Mouse (Mus musculus) large intestine, adult 2 months (tissue): ENCODE measurements around the gene Cend1. TPM values are rescaled to one million over a fixed set of nuclear protein-coding genes. Genes with fewer than 3 reads are reported as not detected.

ENCODE experiments used
- DNase-seq: peaks from one replicate; pipeline ENCODE4 v3.0.0-alpha.2; 2012; ENCODE audit warnings: low read depth, low spot score
- WGBS: fragments of 180-500 bp; shearing (Covaris S2); methylation state at CpG from one replicate; pipeline ENCODE4 v1.1.7; 2018; 5-methylcytosine and 5-hydroxymethylcytosine counted together
- polyA plus RNA-seq: library from polyadenylated mRNA; depleted of rRNA; stranded (reverse); fragments of >200 nt; gene quantifications from 2 replicates; pipeline ENCODE4 v1.2.3, GENCODE M21; 2012

The Cend1 gene
- polyA plus RNA-seq, 1 experiment: 2.9 TPM

DNA sequence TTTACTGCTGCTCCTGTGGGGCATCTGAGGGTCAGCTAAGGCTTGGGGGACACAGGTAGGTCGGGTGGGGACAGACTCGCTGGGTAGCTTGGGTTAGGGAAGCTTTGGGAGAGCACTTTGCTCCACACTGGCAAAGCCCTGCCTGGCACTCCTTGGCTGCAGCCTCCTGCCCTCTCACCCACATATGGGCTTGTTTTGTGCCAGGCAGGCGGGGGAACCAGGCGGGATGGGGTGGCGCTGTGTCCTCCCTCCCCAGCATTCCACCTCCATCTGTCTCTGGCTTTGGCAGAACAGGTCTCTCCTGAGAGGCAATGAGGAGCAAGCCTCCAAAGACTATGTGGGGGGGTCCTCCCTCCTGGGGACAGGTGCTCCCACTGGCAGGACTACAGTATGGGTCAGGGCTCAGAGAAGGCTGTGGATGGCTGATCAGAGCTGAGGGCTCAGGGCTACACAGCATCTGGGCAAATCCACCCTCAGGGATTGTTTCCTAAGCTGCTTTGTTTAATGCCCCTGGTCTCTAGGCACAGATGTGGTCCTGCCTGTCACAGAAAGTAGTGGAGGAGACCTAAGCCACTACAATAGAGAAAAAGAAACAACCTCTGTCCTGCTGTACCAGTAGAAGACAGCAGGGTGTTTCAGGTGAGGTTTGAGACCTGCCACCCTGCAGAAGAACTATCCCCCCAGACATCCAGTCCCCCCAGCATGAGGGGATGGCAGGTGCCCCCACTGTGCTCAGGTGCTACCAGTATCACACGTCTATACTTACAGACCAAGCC, 3.6 kb upstream of the Cend1 start:
- no peak for DNase-seq
- WGBS: 51% methylated on average over 6 of the region's 6 CpGs

DNA sequence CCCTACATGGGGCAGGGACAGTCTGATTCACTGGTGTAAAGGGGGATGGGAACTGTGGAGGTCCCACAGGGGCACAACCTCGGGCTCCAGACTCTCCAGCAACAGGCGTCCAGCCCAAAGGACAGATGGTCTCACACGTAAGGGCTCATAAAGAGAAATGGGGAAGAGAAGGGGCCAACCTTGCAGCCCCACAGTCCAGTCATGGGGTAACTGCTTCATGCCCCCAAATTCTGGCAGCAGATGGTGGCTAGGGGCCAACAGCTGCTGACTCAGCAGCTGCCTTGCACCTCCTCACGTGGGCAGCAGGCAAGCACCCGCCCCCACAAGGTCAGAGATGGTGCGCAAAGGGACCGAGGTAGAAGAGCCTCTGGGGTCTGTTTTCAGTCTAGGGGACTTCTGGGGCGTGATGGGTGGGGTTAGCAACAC, 2.9 kb upstream of the Cend1 start:
- 63% methylated on average over 8 of the region's 8 CpGs for WGBS
- no peak for DNase-seq

DNA sequence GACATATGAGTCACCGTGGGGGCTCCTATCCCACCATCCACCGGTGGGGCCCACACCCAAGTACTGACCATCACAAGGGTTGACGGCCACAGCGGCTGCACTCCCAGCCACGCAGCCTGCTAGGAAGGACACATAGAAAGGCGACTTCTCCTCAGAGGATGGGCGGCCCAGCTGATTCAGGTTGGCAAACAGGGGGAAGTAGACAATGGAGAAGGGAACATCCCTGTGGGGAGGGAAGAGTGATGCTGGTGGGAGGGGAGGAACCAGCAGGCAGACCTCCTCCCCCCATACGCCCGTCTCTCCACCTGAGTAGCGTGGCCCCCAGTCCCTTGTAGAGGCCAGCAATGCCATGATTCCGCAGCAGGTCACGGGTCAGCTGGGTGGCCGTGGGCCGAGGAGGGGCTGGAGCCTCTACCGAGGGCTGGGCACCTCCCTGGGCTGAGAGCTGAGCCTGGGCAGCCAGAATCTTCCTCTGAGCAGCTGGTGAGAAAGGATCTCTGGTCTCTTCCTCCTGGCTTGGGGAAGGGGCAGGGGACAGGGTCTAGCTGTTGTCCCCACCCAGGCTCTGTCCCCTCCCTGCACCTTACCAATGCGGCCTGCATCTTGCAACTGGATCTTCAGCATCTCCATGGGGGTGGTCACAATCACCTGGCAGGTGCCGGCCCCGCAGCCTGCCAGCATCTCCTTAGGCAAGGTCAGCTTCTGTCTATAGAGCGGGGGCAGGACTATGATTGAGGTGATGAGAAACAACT, 2.3 kb upstream of the Cend1 start:
- 93% methylated on average over 19 of the region's 19 CpGs for WGBS
- DNase-seq: no peak

DNA sequence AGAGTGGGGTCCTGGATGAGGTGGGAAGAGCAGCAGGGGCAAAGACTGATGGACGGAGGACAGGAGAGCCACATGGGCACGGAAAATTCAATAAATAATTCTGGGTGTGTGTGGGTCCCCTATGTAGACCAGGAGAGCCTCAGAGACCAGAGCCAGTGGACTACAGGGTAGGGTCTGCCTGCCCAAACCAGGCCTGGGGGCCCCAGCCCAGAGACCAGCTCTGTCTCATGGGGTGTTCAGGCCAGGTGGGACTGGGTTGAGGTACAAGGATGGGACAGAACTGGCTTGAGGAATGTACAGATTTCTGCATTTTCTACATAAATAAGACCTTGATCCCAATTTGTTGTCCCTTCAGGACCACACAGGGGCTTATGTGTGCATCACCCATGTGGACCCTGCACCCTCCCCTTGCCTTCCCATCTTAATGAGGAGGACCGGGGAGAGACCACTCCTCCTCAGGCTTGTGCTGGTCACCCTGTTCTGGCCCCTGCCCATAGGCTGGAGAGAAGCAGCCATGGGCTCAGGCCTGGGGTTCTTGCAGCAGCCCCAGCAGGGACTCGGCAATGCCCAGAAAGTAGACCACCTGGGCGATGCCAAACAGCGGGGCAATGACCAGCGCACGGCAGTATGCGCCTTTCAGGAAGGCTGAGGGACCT, 1.4 kb upstream of the Cend1 start:
- no peak for DNase-seq
- 96% methylated on average over 9 of the region's 9 CpGs for WGBS

DNA sequence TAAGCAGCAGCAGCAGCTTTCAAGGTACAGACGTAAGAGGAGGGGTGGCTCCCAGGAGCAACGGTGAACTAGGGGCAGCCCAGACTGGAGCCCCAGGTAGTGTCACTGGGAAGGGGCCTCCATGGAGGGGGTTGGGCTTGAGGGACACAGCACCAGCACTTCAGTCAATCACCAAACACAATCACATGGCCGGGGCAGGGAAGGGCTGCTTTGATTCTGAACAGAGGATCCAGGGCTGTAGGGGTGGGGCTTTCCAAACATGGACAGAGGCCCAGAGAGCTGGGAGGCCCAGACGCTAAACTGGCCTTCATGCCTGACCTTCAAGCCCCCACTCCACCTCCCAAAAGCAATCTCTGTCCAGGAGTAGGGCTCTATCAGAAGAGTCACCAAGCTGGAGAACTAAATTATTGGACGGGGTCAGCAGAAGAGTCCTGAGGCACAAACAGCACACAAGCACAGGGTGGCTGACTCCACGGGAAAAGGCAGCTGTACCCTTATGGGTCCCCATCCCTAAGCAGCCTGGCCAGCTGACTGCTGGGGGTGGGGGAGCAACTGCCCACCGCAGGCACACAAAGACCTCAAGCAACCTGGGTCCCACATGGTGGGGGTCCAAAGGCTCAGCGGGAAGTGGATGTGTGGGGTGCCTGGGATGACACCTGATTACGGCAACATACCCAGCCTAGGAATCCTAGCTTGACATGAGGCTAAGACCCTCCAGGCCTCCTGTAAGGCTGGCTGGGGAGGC, 721 bp upstream of the Cend1 start:
- WGBS: 66% methylated on average over 9 of the region's 9 CpGs
- no peak for DNase-seq

- WGBS: 76% methylated on average over 5 of the region's 5 CpGs
- DNase-seq: no peak
Measured at GRCm38 (mm10) chr7:141428701-141429100, 590 bp downstream of the Cend1 start.

GRCm38 (mm10) chr7:141426948-141427730, 2.2 kb downstream of the Cend1 start:
- WGBS: 76% methylated on average over 12 of the region's 12 CpGs
- DNase-seq: no peak

GRCm38 (mm10) chr7:141423811-141424210, 5.5 kb downstream of the Cend1 start:
- 67% methylated on average over 4 of the region's 4 CpGs for WGBS
- no peak for DNase-seq

DNA sequence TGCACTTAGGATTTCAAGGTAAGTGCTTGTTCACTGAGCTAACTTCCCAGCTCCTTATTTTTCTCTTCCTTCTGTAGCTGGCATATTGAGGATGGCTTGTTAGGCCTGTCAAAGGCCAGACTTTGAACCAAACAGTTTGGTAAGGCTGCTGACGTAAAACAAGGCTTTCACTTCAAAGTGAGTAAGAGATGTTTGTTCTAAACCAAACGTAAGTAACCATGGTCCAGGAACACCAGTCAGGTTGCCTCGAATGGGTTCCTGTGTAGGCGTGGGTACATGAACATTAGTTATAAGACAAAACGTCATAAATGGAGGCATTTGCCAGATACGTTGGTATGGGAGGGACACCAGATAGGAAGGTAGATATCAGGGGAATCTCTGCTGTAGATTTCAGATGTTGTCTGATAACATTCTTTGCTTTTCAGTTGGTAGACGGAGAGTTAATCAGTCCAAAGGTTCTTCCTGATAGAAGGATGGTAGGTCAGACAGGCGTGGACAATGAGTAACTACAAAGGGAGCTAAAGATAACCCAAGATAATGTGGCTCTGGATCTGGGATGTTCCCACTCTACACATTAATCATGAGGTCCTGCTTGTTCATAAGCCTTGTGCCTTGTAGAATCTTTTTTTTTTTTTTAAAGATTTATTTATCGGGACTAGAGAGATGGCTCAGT, 9.1 kb downstream of the Cend1 start:
- 36% methylated on average over 9 of the region's 9 CpGs for WGBS
- DNase-seq: no peak

- peak; percentile 92 for DNase-seq
- 21% methylated on average over 7 of the region's 7 CpGs for WGBS
Measured at GRCm38 (mm10) chr7:141418970-141419369, 10.3 kb downstream of the Cend1 start.

- WGBS: 77% methylated on average over 8 of the region's 8 CpGs
- DNase-seq: no peak
Measured at GRCm38 (mm10) chr7:141417731-141418681, 11.3 kb downstream of the Cend1 start.

GRCm38 (mm10) chr7:141416144-141416841, 13.0 kb downstream of the Cend1 start:
- DNase-seq: no peak
- WGBS: 82% methylated on average over 6 of the region's 6 CpGs

- peak; percentile 98 for DNase-seq
- WGBS: under 1% methylated on average over 53 of the region's 56 CpGs
Measured at GRCm38 (mm10) chr7:141413809-141414584, 15.3 kb downstream of the Cend1 start, which contains the start of gene Gatd1. Gene Gatd1, minus strand, starts transcription at chr7:141414136.

DNA sequence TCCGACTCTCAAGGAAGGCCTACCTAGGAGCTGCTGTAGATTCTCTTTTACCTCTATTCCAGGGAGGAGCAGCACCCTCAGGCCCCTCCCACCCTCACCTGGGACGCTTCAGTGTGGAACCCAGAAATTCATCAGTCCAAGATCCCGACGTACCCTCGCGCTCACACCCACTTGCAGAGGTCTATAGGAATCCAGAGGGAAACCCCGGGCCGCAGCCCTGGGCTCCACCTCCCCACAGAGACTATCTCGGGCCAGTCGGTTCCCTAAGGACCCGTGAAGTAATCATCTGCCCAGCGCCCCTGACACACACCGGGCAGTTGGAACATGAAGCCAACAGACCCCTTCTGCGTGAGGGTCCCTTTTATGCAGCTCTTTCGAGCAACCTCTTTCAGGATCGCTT, 16.0 kb downstream of the Cend1 start:
- WGBS: 2% methylated on average over 16 of the region's 16 CpGs
- DNase-seq: no peak

DNA sequence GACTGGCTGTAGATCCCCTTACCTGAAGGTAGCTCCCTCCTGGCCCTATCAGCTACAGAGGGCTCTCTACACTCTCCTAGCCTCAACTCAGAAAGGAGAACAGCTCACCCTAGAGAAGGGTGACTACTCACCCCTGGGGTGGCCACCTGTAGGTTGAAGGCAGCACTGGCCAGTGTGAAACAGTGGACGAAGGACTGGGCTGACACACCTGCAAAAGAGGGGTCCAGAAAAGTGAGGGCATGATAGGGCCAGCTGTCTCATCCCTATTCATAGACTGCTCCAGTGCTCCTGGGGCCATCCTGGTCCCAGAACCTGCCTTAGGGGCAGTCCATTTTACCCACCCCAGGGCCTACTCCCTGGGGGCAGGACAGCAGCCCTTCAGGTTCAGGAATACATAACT, 17.6 kb downstream of the Cend1 start:
- DNase-seq: no peak
- 95% methylated on average over 1 of the region's 1 CpGs for WGBS

DNA sequence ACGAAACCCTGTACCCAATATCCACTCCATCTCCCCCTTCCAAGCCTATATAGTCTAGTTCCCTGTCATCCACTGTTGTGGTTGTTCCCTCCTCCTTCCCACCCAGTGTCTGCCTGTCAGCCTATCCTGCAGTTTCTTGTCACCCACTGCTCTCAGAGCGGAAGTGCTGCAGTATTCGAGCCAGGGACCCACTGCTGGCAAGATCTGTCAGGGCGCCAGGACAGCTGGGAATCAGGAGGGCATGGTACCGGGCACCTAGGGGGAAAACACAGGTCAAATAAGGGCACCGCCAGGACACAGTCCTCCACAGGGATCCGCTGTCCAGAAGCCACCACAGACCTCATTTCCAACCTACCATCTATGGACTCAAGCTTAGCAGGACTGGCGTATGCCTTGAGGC, 18.7 kb downstream of the Cend1 start:
- no peak for DNase-seq
- WGBS: 91% methylated on average over 8 of the region's 8 CpGs
